Comparison of ENCODE assay signal across 19 mouse cellular contexts in the genomic region with DNA sequence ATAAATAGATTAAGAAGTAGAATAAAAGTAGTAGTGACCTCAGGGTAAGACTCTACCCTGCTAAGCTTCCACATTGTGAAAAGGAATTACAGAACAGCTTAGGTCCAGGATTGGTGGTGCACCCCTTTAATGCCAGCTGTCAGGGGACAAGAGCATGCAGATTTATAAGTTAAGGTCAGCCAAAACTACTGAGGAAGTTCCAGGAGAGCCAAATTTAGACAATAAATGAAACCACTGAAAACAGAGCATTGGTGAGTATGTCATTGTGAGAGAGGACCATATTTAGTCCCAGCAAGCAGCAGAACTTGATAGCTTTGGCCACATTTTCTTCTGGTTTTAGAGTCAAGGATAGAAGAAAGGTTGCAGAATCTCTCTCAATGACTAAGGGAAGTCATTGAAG. TPM values are rescaled to one million over a fixed set of nuclear protein-coding genes. Genes with fewer than 3 reads are reported as not detected.
A peak's percentile ranks its signal among the peaks of the same experiment; 100 is the strongest.
DNase-seq lines count a peak whose midpoint lies in the region; TF ChIP-seq lines count a peak whose summit lies in the region.
"Had no signal": no experiment of that assay in that cellular context is flagged by ENCODE, and none has a peak within 500 bp of the region (broad histone marks: within the 10 kb centered on the region; RNA-seq: fewer than 3 reads in every experiment).

No protein-coding gene starts in this region.

- peaks cover 11 to 15% of the 10 kb centered on the region in 2 experiments; a peak in 3 of 4 replicates for H3K4me1 ChIP-seq in CH12.LX (ENCODE audit: control insufficient read depth in 1 of 2, insufficient read depth in 2 of 2)
- peaks cover 21% of the 10 kb centered on the region for H3K4me1 ChIP-seq in bone marrow macrophage, adult 2 months (ENCODE audit: control insufficient read depth, insufficient read depth, low read length)

- TF ChIP-seq CTCF in CH12.LX (conservative IDR thresholded peaks at IDR 0.05 in 1 of 2, IDR thresholded peaks at IDR 0.05 in 1 of 2; ENCODE audit: low read depth in 2 of 2, low read length in 2 of 2): no peak
- no peak for TF ChIP-seq CTCF in bone marrow macrophage, adult 2 months (IDR thresholded peaks at IDR 0.05; ENCODE audit: low read depth, low read length)

- no peaks in the 10 kb centered on the region for H3K9me3 ChIP-seq in CH12.LX (replicated peaks; ENCODE audit: low read length)
- H3K9me3 ChIP-seq: G1E had no signal

- no peaks in the 10 kb centered on the region for H3K27me3 ChIP-seq in CH12.LX (replicated peaks)
- H3K27me3 ChIP-seq: Patski had no signal

- no peak overlapping the region for H3K4me3 ChIP-seq in CH12.LX (replicated peaks in 1 of 3; ENCODE audit: low read depth in 2 of 3, low read length in 2 of 3, poor library complexity in 1 of 3)
- H3K4me3 ChIP-seq in bone marrow macrophage, adult 2 months (ENCODE audit: insufficient read depth, low read length): no peak overlapping the region

- peak overlapping the region; percentile 50 for H3K4me2 ChIP-seq in CH12.LX (ENCODE audit: insufficient read depth, low read depth, poor library complexity, severe bottlenecking)

- no peak for TF ChIP-seq RAD21 in CH12.LX (IDR thresholded peaks at IDR 0.05; ENCODE audit: low read depth, low read length)

- dilution Hi-C loops in CH12.LX (cut with MboI; ENCODE audit: extremely low pct_ligation_motif_present, extremely low pct_unique_long_range_greater_than_20kb, low sequenced_read_pairs): no loop called here

- H3K36me3 ChIP-seq in CH12.LX (replicated peaks in 1 of 2; ENCODE audit: control insufficient read depth in 1 of 2, insufficient read depth in 1 of 2, low read length in 1 of 2): no peaks in the 10 kb centered on the region
- H3K36me3 ChIP-seq: G1E had no signal

- no peak for DNase-seq in CH12.LX (ENCODE audit: extremely low read depth)
- DNase-seq in heart, adult 18-20 months: no peak
- DNase-seq in thymus, adult 18-20 months: no peak
- DNase-seq: adrenal gland, adult 2 months; adrenal gland, adult 8-10 months; adrenal gland, postnatal 10 days; adrenal gland, postnatal 14 days; adrenal gland, postnatal 25 days; adrenal gland, postnatal 36 days; B cell, adult 2 months; cerebellum, adult 11 months; cerebellum, adult 11-12 months; cerebellum, adult 18-20 months; cerebellum, adult 2 months; cerebellum, adult 8-10 months had no signal

- H3K9ac ChIP-seq in CH12.LX (ENCODE audit: insufficient read depth, low read depth): no peak overlapping the region

- no peak for TF ChIP-seq POLR2A in CH12.LX (IDR thresholded peaks at IDR 0.05; ENCODE audit: low read depth, low read length)
- TF ChIP-seq POLR2A in bone marrow macrophage, adult 2 months (IDR thresholded peaks at IDR 0.05; ENCODE audit: borderline replicate concordance, low read depth, low read length): no peak

- in situ Hi-C loops in CH12.LX (cut with MboI; ENCODE audit: low pct_ligation_motif_present, low pct_unique_long_range_greater_than_20kb, low sequenced_read_pairs): no loop called here

- TF ChIP-seq EP300 in CH12.LX (IDR thresholded peaks at IDR 0.05; ENCODE audit: low read length): peak; percentile 45; the same call in 1 of the 2 replicates

- no peak overlapping the region for H3K27ac ChIP-seq in CH12.LX (ENCODE audit: insufficient read depth, low read depth)
- H3K27ac ChIP-seq in bone marrow macrophage, adult 2 months (ENCODE audit: insufficient read depth, low read depth, low read length): peak overlapping the region; percentile 41

- no peaks in the 10 kb centered on the region for H3K79me2 ChIP-seq in CH12.LX (replicated peaks; ENCODE audit: control insufficient read depth, extremely low read depth, insufficient read depth, poor library complexity, severe bottlenecking)

TF ChIP-seq in CH12.LX, 34 proteins besides CTCF, POLR2A, EP300 and RAD21:
- TF ChIP-seq IRF4 (IDR thresholded peaks at IDR 0.05; ENCODE audit: low read depth, low read length): peak; percentile 53; the same call in 1 of the 2 replicates
- no peak for TF ChIP-seq MAFK (IDR thresholded peaks at IDR 0.05; ENCODE audit: insufficient replicate concordance, low read length)
- no peak for TF ChIP-seq USF1 (IDR thresholded peaks at IDR 0.05; ENCODE audit: low read depth, low read length)
- peak; percentile 94 for TF ChIP-seq MEF2A (IDR thresholded peaks at IDR 0.05; ENCODE audit: borderline replicate concordance, low read depth, low read length)
- no peak for TF ChIP-seq JUN (IDR thresholded peaks at IDR 0.05; ENCODE audit: insufficient read depth, low read depth, low read length)

RNA-seq across cellular contexts. Expression of a gene that starts 8.3 kb away (rescaled TPM):
- total RNA-seq in CH12.LX (2012; rRNA removed) (3.8 and 4.8 TPM in 2 replicates), CH12.LX (2014; rRNA removed) (0.28 and 0.54 TPM in 2 replicates)
- 0.33 TPM in 1 of 2 replicates, not detected in the other for polyA plus RNA-seq in CH12.LX (2012; ENCODE audit: insufficient read length, low read depth)
- polyA plus RNA-seq in bone marrow macrophage, adult 2 months (2012; ENCODE audit: insufficient read depth, insufficient read length, missing spikeins): 19.1 and 33.5 TPM in 2 replicates
- total RNA-seq in heart, adult 18-20 months (2021): 10 to 100 TPM; 34.6 to 46.0 TPM
- total RNA-seq: MEL had no signal
- polyA plus RNA-seq: G1E had no signal

Comparison
In these comparisons a context has a peak if more than half of its experiments do, and no peak if none do; other contexts are left out.
1. RNA of a gene that starts 8.3 kb away (total RNA-seq): 34.6 to 46.0 TPM in heart, adult 18-20 months; 0.28 to 4.8 TPM in CH12.LX; every median in the first group is over 4 times any median in the second.